ENCODE assay signal across 13 mouse cellular contexts in the genomic region with DNA sequence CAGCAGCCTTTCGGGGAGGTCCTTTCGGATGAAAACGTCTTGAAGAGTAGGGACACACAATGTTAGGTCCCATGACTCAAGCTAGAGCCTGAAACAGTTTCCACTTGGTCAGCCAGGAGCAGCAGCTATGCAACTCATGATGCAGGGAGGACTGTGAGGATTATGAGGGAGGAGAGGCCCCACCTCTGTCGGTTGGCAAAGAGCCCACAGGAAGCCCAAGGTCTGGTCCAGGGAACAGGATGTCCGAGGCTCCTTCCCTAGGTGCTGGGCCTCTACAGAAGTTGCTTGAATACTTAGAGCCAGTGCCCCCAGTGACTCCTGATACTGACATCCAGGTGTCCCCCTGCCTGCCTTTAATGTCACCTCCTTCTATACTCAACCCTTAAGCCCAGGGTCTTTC.
"Had no signal": no experiment of that assay in that cellular context is flagged by ENCODE, and none has a peak within 500 bp of the region (broad histone marks: within the 10 kb centered on the region; RNA-seq: fewer than 3 reads in every experiment).

No protein-coding gene starts in this region.

- H3K27me3 ChIP-seq: liver, embryonic 15.5 days; midbrain, embryonic 15.5 days; neural tube, embryonic 13.5 days; stomach, embryonic 15.5 days had no signal

- H3K4me3 ChIP-seq: left cerebral cortex, adult 2 months; limb, embryonic 10.5 days; liver, embryonic 15.5 days; midbrain, embryonic 15.5 days; neural tube, embryonic 13.5 days; stomach, embryonic 15.5 days had no signal

- H3K27ac ChIP-seq: kidney, postnatal 0 days; left cerebral cortex, adult 2 months; limb, embryonic 10.5 days; liver, embryonic 15.5 days; midbrain, embryonic 15.5 days; neural tube, embryonic 13.5 days; stomach, embryonic 15.5 days had no signal

- H3K36me3 ChIP-seq: midbrain, embryonic 15.5 days; neural tube, embryonic 13.5 days; stomach, embryonic 15.5 days had no signal

- ATAC-seq: intestine, postnatal 0 days; midbrain, embryonic 15.5 days had no signal

- H3K9ac ChIP-seq: liver, embryonic 15.5 days; midbrain, embryonic 15.5 days; neural tube, embryonic 13.5 days; stomach, embryonic 15.5 days had no signal

- DNase-seq: lung, adult 2 months; lung, postnatal 10 days; right cerebral cortex, postnatal 14 days; thymus, adult 2 months; thymus, postnatal 25 days had no signal

- H3K4me1 ChIP-seq: limb, embryonic 10.5 days had no signal
